Mouse (Mus musculus) G1E (cell line): Measurements from ENCODE around the gene 4930432K21Rik.

Source experiments
- CTCF ChIP-seq: IDR thresholded peaks from 2 replicates; pipeline ENCODE4 v1.5.1; 2012; ENCODE audit warnings: low read depth, low read length, inconsistent platforms, mixed read lengths
- POLR2AphosphoS5 ChIP-seq: IDR thresholded peaks from 2 replicates; pipeline ENCODE4 v1.6.1; 2012; ENCODE audit warnings: low read depth, low read length, inconsistent platforms; ENCODE audit not compliant: insufficient replicate concordance

DNA sequence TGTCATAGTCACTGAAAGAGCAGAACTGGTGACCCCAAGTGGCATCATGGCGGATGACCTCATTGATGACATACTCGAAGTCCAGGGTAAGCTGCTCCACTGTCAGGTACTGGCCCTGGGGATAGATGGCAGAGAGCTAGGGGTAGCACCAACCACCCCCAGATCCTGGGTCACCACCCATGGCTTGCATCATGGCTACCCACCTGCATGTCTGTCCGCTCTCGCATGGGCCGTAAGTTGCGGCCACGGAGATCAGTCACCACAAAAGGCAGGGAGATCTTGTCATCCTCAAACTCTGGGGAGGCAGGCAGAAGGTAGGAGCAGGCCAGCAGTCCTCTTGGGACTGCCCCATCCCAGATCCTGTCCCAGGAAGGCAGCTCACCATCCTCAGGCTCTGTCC, 49.4 kb upstream of the 4930432K21Rik start:
- TF ChIP-seq CTCF (no peak), POLR2AphosphoS5 (no peak)
